Mouse (Mus musculus): Measurements from ENCODE around the gene Pax4.

- TF ChIP-seq CTCF (IDR thresholded peaks at IDR 0.05; ENCODE audit: borderline replicate concordance, control insufficient read depth, extremely low read depth, insufficient read depth, low read length, poor library complexity) = no peak
- TF ChIP-seq POLR2A (IDR thresholded peaks at IDR 0.05; ENCODE audit: control insufficient read depth, extremely low read depth, insufficient read depth, low read length, poor library complexity) = no peak
Observed at GRCm38 (mm10) chr6:28497837-28498236, 48.7 kb upstream of the Pax4 start.

Measured in thymus, adult 2 months (tissue).